Mouse (Mus musculus) intestine, embryonic 14.5 days (tissue): ENCODE data around the gene Meis2. TPM values are rescaled to one million over a fixed set of nuclear protein-coding genes. Genes with fewer than 3 reads are reported as not detected.

Experiments
- ATAC-seq: fragments of 200-750 bp; cut with Nextera tagmentation; replicated peaks from 2 replicates; pipeline ENCODE4 v1.8.0; 2017; ENCODE audit warnings: low read depth, moderate number of reproducible peaks, moderate TSS enrichment, moderate library complexity; ENCODE audit not compliant: low FRiP score, low TSS enrichment
- DNase-seq: peaks from one replicate; pipeline ENCODE4 v3.0.0-alpha.2; 2018; ENCODE audit warnings: low spot score
- H3K27ac ChIP-seq: fragments of 300-500 bp; sonication (generic); 2 replicates; pipeline ENCODE4 v1.5.1; 2014; ENCODE audit warnings: low read depth, mild to moderate bottlenecking, control low read depth
- H3K27me3 ChIP-seq: fragments of 300-500 bp; sonication (generic); replicated peaks from 2 replicates; pipeline ENCODE4 v1.6.1; 2014; ENCODE audit warnings: low read length, control low read depth; ENCODE audit not compliant: control insufficient read depth, insufficient read depth
- H3K36me3 ChIP-seq: fragments of 300-500 bp; sonication (generic); 2 replicates; pipeline ENCODE4 v1.6.1; 2014; ENCODE audit warnings: low read length, control low read depth; ENCODE audit not compliant: control insufficient read depth, insufficient read depth
- H3K4me1 ChIP-seq: fragments of 300-500 bp; sonication (generic); replicated peaks from 2 replicates; pipeline ENCODE4 v1.6.1; 2014; ENCODE audit warnings: low read length, control low read depth, mixed read lengths; ENCODE audit not compliant: control insufficient read depth, insufficient read depth
- H3K4me2 ChIP-seq: fragments of 300-500 bp; sonication (generic); 2 replicates; pipeline ENCODE4 v1.6.1; 2014; ENCODE audit warnings: low read length
- H3K4me3 ChIP-seq: fragments of 300-500 bp; sonication (generic); 2 replicates; pipeline ENCODE4 v1.5.1; 2014; ENCODE audit warnings: low read depth, low read length, control low read depth, mixed read lengths
- H3K9ac ChIP-seq: fragments of 300-500 bp; sonication (generic); 2 replicates; pipeline ENCODE4 v1.6.1; 2014; ENCODE audit warnings: mild to moderate bottlenecking, low read length
- H3K9me3 ChIP-seq: fragments of 300-500 bp; sonication (generic); 2 replicates; pipeline ENCODE4 v1.6.1; 2016; ENCODE audit warnings: low read length, control low read depth; ENCODE audit not compliant: control insufficient read depth
- WGBS: fragments of 180-500 bp; shearing (Covaris S2); extraction: QIAGEN DNeasy Blood & Tissue Kit; methylation state at CpG from one replicate; pipeline ENCODE4 v1.1.7; 2014; 5-methylcytosine and 5-hydroxymethylcytosine counted together
- polyA plus RNA-seq: library from polyadenylated mRNA; unstranded; fragments of >200 nt; fragmentation: Nextera tagmentation; extraction: Ambion mirVana; gene quantifications from 2 replicates; pipeline ENCODE4 v1.2.1, GENCODE M21; 2014

The Meis2 gene
- polyA plus RNA-seq: 67.3 and 73.2 TPM in 2 replicates

DNA sequence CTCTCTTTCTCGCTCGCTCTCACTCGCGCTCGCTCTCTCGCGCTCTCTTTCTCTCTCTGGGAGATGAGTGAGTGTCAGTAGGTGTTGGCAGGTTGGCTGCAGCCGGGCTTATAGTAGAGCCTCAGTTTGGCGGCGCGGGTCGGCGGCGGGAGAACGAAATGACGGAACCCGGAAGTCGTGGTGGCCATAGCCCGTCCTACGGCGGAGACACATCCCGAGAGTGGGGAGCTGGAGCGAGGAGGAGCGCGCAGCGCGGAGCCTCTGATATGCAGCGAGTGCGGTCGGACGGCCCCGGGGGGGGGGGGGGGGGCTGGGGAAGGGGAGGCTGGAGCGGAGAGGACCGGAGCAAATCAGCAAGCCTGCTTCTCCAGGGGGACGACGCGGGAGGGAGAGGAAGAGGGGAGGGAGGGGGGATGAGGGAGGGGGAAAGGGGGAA is at the start of gene Meis2:
Gene Meis2, minus strand, starts transcription at position 270 of the 436 bp plus-strand sequence.
- Histone ChIP-seq H3K9ac (peak within 1 kb of the TSS; percentile 99), H3K4me2 (peak within 1 kb of the TSS; percentile 68), H3K27ac (peak within 1 kb of the TSS; percentile 98), H3K27me3 (0 out of 2 replicates have a peak, but pooled peaks cover 11% of the 10 kb centered on the region), H3K4me3 (peak within 1 kb of the TSS; percentile 78), H3K4me1 (no peaks in the 10 kb centered on the region), H3K9me3 (no peaks in the 10 kb centered on the region), H3K36me3 (no peaks in the 10 kb centered on the region; the same call in 1 of the 2 replicates)
- 1% methylated on average over 33 of the region's 37 CpGs for WGBS
- peak; percentile 88 for DNase-seq
- ATAC-seq: peak; percentile 72

DNA sequence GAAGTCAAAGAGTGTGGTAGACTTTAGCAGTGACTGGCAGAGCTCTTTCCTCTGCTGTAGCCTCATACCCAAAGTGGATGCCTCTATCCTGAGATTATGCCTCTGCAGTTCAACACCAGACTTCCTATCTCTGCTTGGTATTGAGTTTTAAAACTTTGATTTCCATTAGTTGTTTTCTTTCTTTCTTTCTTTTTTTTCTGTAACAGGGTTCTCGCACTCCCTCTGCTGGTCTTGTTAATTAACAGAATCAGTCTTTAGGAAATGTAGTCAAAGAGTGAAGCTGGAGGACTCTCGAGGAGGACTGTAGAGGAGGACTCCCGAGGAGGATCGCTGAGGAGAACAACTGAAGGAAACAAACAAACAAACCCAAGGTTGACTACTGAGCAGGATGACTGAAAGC is 40.6 kb upstream of the Meis2 start:
- H3K4me1 ChIP-seq: peaks cover 3% of the 10 kb centered on the region; the same call in 1 of the 2 replicates
- H3K36me3 ChIP-seq: no peaks in the 10 kb centered on the region
- H3K4me3 ChIP-seq: no peak overlapping the region
- ATAC-seq (no peak), DNase-seq (no peak)
- WGBS: 65% methylated on average over 4 of the region's 4 CpGs
- no peak overlapping the region for H3K4me2 ChIP-seq
- no peaks in the 10 kb centered on the region for H3K27me3 ChIP-seq
- H3K9me3 ChIP-seq: peaks cover 5% of the 10 kb centered on the region; the same call in 1 of the 2 replicates
- H3K27ac ChIP-seq: no peak overlapping the region
- H3K9ac ChIP-seq: no peak overlapping the region

DNA sequence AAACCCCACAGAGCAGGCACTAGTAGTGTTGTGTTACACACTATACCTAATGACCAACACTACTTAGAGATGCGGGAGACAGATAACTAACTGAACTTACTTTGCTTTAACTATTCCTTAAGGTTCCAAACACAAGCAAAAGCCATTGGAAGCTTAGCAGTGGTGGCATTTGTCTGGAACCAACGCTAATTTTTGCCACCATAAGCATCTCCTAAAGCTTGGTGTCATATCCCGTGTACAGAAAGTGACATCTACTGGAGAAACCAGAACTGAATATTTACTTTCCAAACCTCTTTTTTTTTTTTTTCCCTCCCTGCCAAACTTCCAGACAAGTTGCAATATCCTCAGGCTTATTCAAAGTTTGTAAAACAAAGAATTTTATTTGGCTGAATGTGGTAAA is 39.5 kb upstream of the Meis2 start:
- no peak overlapping the region for H3K4me3 ChIP-seq
- ATAC-seq (no peak), DNase-seq (no peak)
- 59% methylated on average over 3 of the region's 3 CpGs for WGBS
- peaks cover 3% of the 10 kb centered on the region; the same call in 1 of the 2 replicates for H3K4me1 ChIP-seq
- H3K36me3 ChIP-seq: no peaks in the 10 kb centered on the region
- no peaks in the 10 kb centered on the region for H3K27me3 ChIP-seq
- no peak overlapping the region for H3K9ac ChIP-seq
- H3K27ac ChIP-seq: no peak overlapping the region
- H3K4me2 ChIP-seq: no peak overlapping the region
- peaks cover 5% of the 10 kb centered on the region; the same call in 1 of the 2 replicates for H3K9me3 ChIP-seq

DNA sequence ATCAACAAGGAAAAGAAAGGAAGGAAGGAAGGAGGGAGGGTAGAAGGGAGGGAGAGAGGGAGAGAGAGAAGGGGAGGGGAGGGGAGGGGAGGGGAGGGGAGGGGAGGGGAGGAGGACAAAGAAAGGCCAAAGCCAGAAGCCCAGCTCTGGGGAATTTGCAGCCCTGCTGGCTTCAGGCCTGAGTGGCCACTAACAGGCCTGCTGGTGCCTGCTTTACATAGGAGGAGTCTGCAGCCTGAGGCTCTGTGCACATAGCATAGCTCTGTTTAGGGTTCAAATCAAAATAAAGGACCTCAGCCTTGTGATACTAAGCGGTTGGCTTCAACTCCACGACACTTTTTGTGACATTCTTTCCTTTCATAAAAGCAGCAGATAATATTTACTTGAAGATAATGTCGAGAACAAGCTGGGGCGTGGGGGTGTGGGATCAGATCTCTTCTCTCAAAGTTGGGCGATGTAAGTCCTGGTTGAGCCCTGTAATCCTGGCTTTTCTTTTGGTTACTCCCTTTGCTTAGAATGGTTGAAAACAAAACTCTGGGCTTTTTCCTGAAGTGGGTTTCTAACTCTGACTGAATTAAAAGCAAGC is 37.9 kb upstream of the Meis2 start:
- Histone ChIP-seq H3K36me3 (no peaks in the 10 kb centered on the region), H3K4me3 (no peak overlapping the region), H3K4me2 (no peak overlapping the region), H3K4me1 (peaks cover 3% of the 10 kb centered on the region; the same call in 1 of the 2 replicates), H3K9ac (no peak overlapping the region), H3K27ac (no peak overlapping the region), H3K9me3 (no peaks in the 10 kb centered on the region), H3K27me3 (no peaks in the 10 kb centered on the region)
- WGBS: 32% methylated on average over 5 of the region's 5 CpGs
- no peak for DNase-seq
- no peak for ATAC-seq

DNA sequence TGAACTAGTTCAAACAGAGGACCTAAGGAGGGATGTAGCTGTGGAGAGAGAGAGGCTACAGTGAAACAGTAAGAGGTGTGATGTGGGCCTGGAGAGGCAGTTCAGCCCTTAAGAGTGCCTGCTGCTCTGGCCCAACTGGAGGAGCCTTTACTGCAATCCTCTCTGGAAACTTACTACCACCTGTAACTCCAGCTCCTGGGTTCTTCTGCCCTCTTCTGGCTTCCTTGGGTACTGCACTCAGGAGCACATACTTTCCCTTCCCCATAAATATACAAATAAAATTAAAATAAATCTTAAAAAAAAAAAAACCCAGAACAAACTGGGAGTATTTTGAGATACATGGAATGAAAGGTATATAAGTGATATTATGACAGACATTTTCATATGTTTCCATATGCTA is 35.6 kb upstream of the Meis2 start:
- DNase-seq (peak; percentile 60), ATAC-seq (no peak; the same call in 1 of the 2 replicates)

DNA sequence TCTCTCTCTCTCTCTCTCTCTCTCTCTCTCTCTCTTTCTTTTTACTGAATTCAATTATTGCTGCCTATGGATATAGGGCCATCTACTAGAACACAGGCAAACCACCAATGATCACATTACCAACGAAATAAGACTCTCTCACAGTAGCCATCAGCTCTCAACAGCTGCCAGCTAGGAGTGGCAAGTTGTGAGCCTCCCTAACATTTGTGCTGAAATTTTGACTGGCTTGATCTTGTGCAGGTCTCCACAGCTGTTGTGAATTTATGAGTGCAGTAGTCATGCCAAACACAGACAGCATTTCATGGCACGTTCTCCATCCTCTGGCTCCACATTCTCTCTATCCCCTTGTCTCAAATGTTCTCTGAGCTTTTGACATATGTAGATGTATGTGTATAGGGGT is 15.3 kb upstream of the Meis2 start:
- Histone ChIP-seq H3K27ac (no peak overlapping the region), H3K9ac (no peak overlapping the region), H3K4me1 (peaks cover 4% of the 10 kb centered on the region), H3K36me3 (no peaks in the 10 kb centered on the region), H3K27me3 (no peaks in the 10 kb centered on the region), H3K4me3 (no peak overlapping the region), H3K4me2 (no peak overlapping the region), H3K9me3 (peaks cover 5% of the 10 kb centered on the region; the same call in 1 of the 2 replicates)
- ATAC-seq (no peak), DNase-seq (no peak)
- 65% methylated on average over 2 of the region's 2 CpGs for WGBS

More for the DNA sequence above, 35.6 kb upstream of the Meis2 start:
- H3K9ac ChIP-seq: no peak overlapping the region
- peaks cover 3% of the 10 kb centered on the region; the same call in 1 of the 2 replicates for H3K4me1 ChIP-seq
- H3K4me3 ChIP-seq: no peak overlapping the region
- no peaks in the 10 kb centered on the region for H3K9me3 ChIP-seq
- no peaks in the 10 kb centered on the region for H3K36me3 ChIP-seq
- H3K4me2 ChIP-seq: no peak overlapping the region
- no peaks in the 10 kb centered on the region for H3K27me3 ChIP-seq
- H3K27ac ChIP-seq: no peak overlapping the region

DNA sequence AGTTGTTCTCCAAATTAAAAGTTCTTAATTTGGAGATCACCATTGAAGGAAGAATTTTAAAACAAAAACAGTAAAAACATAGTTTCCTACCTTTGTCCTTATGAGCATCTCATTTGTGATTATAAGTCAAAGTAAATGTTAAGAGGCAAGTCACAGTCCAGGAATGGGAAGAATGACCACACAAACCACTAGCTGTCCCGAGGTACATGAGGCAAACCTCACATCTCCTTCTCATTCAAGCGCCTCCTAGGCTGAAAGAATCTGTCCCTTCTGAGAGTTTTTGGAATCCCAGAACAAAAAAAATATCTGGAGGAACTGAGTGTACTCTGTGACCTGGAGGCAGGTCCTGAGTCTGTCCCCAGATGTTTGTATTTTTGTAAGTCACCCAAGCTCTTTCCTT is 13.2 kb upstream of the Meis2 start:
- Histone ChIP-seq H3K36me3 (no peaks in the 10 kb centered on the region), H3K4me3 (no peak overlapping the region), H3K27ac (no peak overlapping the region), H3K27me3 (peaks cover 11% of the 10 kb centered on the region; the same call in 1 of the 2 replicates), H3K9me3 (peaks cover 5% of the 10 kb centered on the region; the same call in 1 of the 2 replicates), H3K4me2 (no peak overlapping the region), H3K9ac (no peak overlapping the region), H3K4me1 (peaks cover 8% of the 10 kb centered on the region)
- DNase-seq (no peak), ATAC-seq (no peak)
- 80% methylated on average over 2 of the region's 2 CpGs for WGBS

DNA sequence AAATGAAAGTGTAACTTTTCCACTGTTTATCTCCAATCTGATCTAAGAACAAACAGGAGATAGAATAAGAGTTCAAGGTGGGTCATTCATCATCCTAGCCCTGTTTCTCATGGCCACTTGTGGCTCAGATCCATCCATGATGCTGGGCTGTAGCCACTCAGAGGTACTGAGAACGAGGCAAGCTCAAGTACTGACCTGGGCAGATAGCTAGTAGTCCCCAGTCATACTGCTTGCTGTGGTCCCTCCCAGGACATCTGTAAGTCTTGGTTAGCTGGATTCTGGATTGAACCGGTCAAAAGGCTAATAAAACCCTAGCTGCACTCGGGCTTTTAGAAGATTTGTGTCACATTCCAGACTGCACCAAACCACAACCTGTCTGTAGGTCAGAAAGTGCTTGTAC is 12.1 kb upstream of the Meis2 start:
- Histone ChIP-seq H3K4me3 (no peak overlapping the region), H3K9ac (no peak overlapping the region), H3K36me3 (no peaks in the 10 kb centered on the region), H3K9me3 (peaks cover 5% of the 10 kb centered on the region; the same call in 1 of the 2 replicates), H3K4me2 (no peak overlapping the region), H3K27me3 (peaks cover 16% of the 10 kb centered on the region; the same call in 1 of the 2 replicates), H3K27ac (no peak overlapping the region), H3K4me1 (peaks cover 9% of the 10 kb centered on the region)
- 45% methylated on average over 3 of the region's 3 CpGs for WGBS
- no peak for ATAC-seq
- no peak for DNase-seq
